In genomic region chr3:50905274-50905992, GRCm38 (mm10) we compare ENCODE assay signal across 8 mouse cellular contexts.
A peak's percentile ranks its signal among the peaks of the same experiment; 100 is the strongest.
DNase-seq lines count a peak whose midpoint lies in the region; ATAC-seq lines count a peak whose summit lies in the region.

No protein-coding gene starts in this region.

- H3K9me3 ChIP-seq in heart, embryonic 15.5 days (replicated peaks) = no peaks in the 10 kb centered on the region
- H3K9me3 ChIP-seq in forebrain, embryonic 13.5 days (replicated peaks) = no peaks in the 10 kb centered on the region
- no peaks in the 10 kb centered on the region for H3K9me3 ChIP-seq in kidney, embryonic 15.5 days (replicated peaks)

- ATAC-seq in heart, embryonic 15.5 days (replicated peaks; ENCODE audit: insufficient number of reproducible peaks, insufficient read depth, low FRiP score, low read depth) = no peak
- peak; percentile 34 for ATAC-seq in forebrain, embryonic 13.5 days
- ATAC-seq in kidney, embryonic 15.5 days (replicated peaks; ENCODE audit: low FRiP score) = peak; percentile 82

- H3K27ac ChIP-seq in heart, embryonic 15.5 days = no peak overlapping the region
- H3K27ac ChIP-seq in forebrain, embryonic 13.5 days = peak overlapping the region; percentile 51
- peak overlapping the region; percentile 67 for H3K27ac ChIP-seq in kidney, embryonic 15.5 days

- WGBS in heart, embryonic 15.5 days = 30% methylated on average over 16 of the region's 16 CpGs
- WGBS in forebrain, embryonic 13.5 days = 9% methylated on average over 16 of the region's 16 CpGs
- WGBS in kidney, embryonic 15.5 days = 15% methylated on average over 16 of the region's 16 CpGs

- H3K4me2 ChIP-seq in heart, embryonic 15.5 days = peak overlapping the region; percentile 61
- H3K4me2 ChIP-seq in forebrain, embryonic 13.5 days = peak overlapping the region; percentile 56
- peak overlapping the region; percentile 62 for H3K4me2 ChIP-seq in kidney, embryonic 15.5 days

- no peak for DNase-seq in heart, adult 18-20 months
- peak; percentile 9 to 23 for DNase-seq in lung, postnatal 4 days
- peak; percentile 24 to 43 for DNase-seq in thymus, postnatal 36 days
- DNase-seq in retina, postnatal 1 day = no peak
- no peak for DNase-seq in testis, postnatal 14 days (ENCODE audit: low spot score)

- H3K36me3 ChIP-seq in heart, embryonic 15.5 days = no peaks in the 10 kb centered on the region
- H3K36me3 ChIP-seq in forebrain, embryonic 13.5 days (ENCODE audit: poor library complexity, severe bottlenecking) = no peaks in the 10 kb centered on the region
- no peaks in the 10 kb centered on the region for H3K36me3 ChIP-seq in kidney, embryonic 15.5 days

- peak overlapping the region; percentile 48 for H3K4me3 ChIP-seq in heart, embryonic 15.5 days
- H3K4me3 ChIP-seq in forebrain, embryonic 13.5 days = no peak overlapping the region
- H3K4me3 ChIP-seq in kidney, embryonic 15.5 days (replicated peaks) = peak overlapping the region; percentile 40

- H3K4me1 ChIP-seq in heart, embryonic 15.5 days (replicated peaks) = peaks cover 16% of the 10 kb centered on the region; the same call in 1 of the 2 replicates
- peaks cover 23% of the 10 kb centered on the region for H3K4me1 ChIP-seq in forebrain, embryonic 13.5 days
- peaks cover 26% of the 10 kb centered on the region for H3K4me1 ChIP-seq in kidney, embryonic 15.5 days

- H3K9ac ChIP-seq in heart, embryonic 15.5 days = no peak overlapping the region
- H3K9ac ChIP-seq in forebrain, embryonic 13.5 days = no peak overlapping the region
- H3K9ac ChIP-seq in kidney, embryonic 15.5 days = 0 out of 2 replicates have a peak overlapping the region, but pooled peaks have one; percentile 10

- no peaks in the 10 kb centered on the region for H3K27me3 ChIP-seq in heart, embryonic 15.5 days
- no peaks in the 10 kb centered on the region for H3K27me3 ChIP-seq in forebrain, embryonic 13.5 days
- H3K27me3 ChIP-seq in kidney, embryonic 15.5 days = no peaks in the 10 kb centered on the region

Comparison
In these comparisons a context has a peak if more than half of its experiments do, and no peak if none do; other contexts are left out.
1. DNase-seq: peak in lung, postnatal 4 days (2 of 2) and thymus, postnatal 36 days (2 of 2); none in heart, adult 18-20 months (0 of 2), retina, postnatal 1 day (single experiment) and testis, postnatal 14 days (single experiment).
2. Peak in every context shown above with its lines, with median percentiles within 50 percentile points of each other: H3K4me2 ChIP-seq.